Mouse (Mus musculus) neural tube, embryonic 11.5 days (tissue): ENCODE results near the gene Gm20388. TPM values are rescaled to one million over a fixed set of nuclear protein-coding genes. Genes with fewer than 3 reads are reported as not detected.

Experiments
- ATAC-seq: fragments of 200-750 bp; cut with Nextera tagmentation; 2 replicates; pipeline ENCODE4 v1.8.0; 2017; ENCODE audit warnings: moderate number of reproducible peaks, mild to moderate bottlenecking, moderate TSS enrichment, moderate library complexity; ENCODE audit not compliant: insufficient read depth, low FRiP score, low TSS enrichment
- DNase-seq: peaks from one replicate; pipeline ENCODE4 v3.0.0-alpha.2; 2015; ENCODE audit warnings: low spot score
- H3K27ac ChIP-seq: fragments of 300-500 bp; sonication (generic); 2 replicates; pipeline ENCODE4 v1.5.1; 2014; ENCODE audit warnings: low read depth, mild to moderate bottlenecking, low read length
- H3K27me3 ChIP-seq: fragments of 300-500 bp; sonication (generic); 2 replicates; pipeline ENCODE4 v1.6.1; 2014; ENCODE audit warnings: mild to moderate bottlenecking, low read length, mixed read lengths; ENCODE audit not compliant: control insufficient read depth, insufficient read depth
- H3K36me3 ChIP-seq: fragments of 300-500 bp; sonication (generic); 2 replicates; pipeline ENCODE4 v1.6.1; 2014; ENCODE audit warnings: mild to moderate bottlenecking, low read length, moderate library complexity, mixed read lengths; ENCODE audit not compliant: control insufficient read depth, insufficient read depth
- H3K4me1 ChIP-seq: fragments of 300-500 bp; sonication (generic); 2 replicates; pipeline ENCODE4 v1.6.1; 2014; ENCODE audit warnings: low read length, mixed read lengths; ENCODE audit not compliant: control insufficient read depth, insufficient read depth
- H3K4me2 ChIP-seq: fragments of 300-500 bp; sonication (generic); 2 replicates; pipeline ENCODE4 v1.6.1; 2014; ENCODE audit warnings: low read depth, mild to moderate bottlenecking, moderate library complexity
- H3K4me3 ChIP-seq: fragments of 300-500 bp; sonication (generic); 2 replicates; pipeline ENCODE4 v1.5.1; 2014; ENCODE audit warnings: low read depth, low read length
- H3K9ac ChIP-seq: fragments of 300-500 bp; sonication (generic); 2 replicates; pipeline ENCODE4 v1.6.1; 2014; ENCODE audit warnings: mild to moderate bottlenecking, low read length
- H3K9me3 ChIP-seq: fragments of 300-500 bp; sonication (generic); 2 replicates; pipeline ENCODE4 v1.6.1; 2016; ENCODE audit warnings: low read length; ENCODE audit not compliant: control insufficient read depth
- WGBS: fragments of 180-500 bp; shearing (Covaris S2); extraction: QIAGEN DNeasy Blood & Tissue Kit; methylation state at CpG from one replicate; pipeline ENCODE4 v1.1.7; 2014; 5-methylcytosine and 5-hydroxymethylcytosine counted together
- polyA plus RNA-seq: library from polyadenylated mRNA; unstranded; fragments of >200 nt; fragmentation: Nextera tagmentation; extraction: Ambion mirVana; gene quantifications from 2 replicates; pipeline ENCODE4 v1.2.1, GENCODE M21; 2014

Gm20388 gene
- polyA plus RNA-seq, 1 experiment from 2014 or later, result not detected

- Histone ChIP-seq H3K27me3 (no peaks in the 10 kb centered on the region), H3K4me3 (no peak overlapping the region), H3K27ac (no peak overlapping the region), H3K36me3 (no peaks in the 10 kb centered on the region), H3K4me2 (no peak overlapping the region), H3K9me3 (no peaks in the 10 kb centered on the region), H3K9ac (no peak overlapping the region), H3K4me1 (no peaks in the 10 kb centered on the region)
- DNase-seq (no peak), ATAC-seq (no peak)
- WGBS, result 45% methylated on average over 3 of the region's 3 CpGs
These were observed 856.0 kb downstream of the Gm20388 start for GRCm38 (mm10) chr8:120766622-120767021.

- H3K9ac ChIP-seq, result no peak overlapping the region
- no peak for DNase-seq
- no peak overlapping the region for H3K4me3 ChIP-seq
- no peak overlapping the region for H3K4me2 ChIP-seq
- H3K36me3 ChIP-seq, result no peaks in the 10 kb centered on the region
- H3K27ac ChIP-seq, result no peak overlapping the region
- H3K27me3 ChIP-seq, result no peaks in the 10 kb centered on the region
- H3K4me1 ChIP-seq, result no peaks in the 10 kb centered on the region
- ATAC-seq, result no peak
- WGBS, result 81% methylated on average over 12 of the region's 12 CpGs
- H3K9me3 ChIP-seq, result no peaks in the 10 kb centered on the region
These were observed 858.0 kb downstream of the Gm20388 start for GRCm38 (mm10) chr8:120768454-120769218.

- Histone ChIP-seq H3K4me2 (no peak overlapping the region), H3K36me3 (no peaks in the 10 kb centered on the region), H3K4me3 (no peak overlapping the region), H3K9ac (no peak overlapping the region), H3K4me1 (peaks cover 5% of the 10 kb centered on the region; the same call in 1 of the 2 replicates), H3K27ac (no peak overlapping the region), H3K9me3 (no peaks in the 10 kb centered on the region), H3K27me3 (peaks cover 4% of the 10 kb centered on the region; the same call in 1 of the 2 replicates)
- no peak for ATAC-seq
- WGBS, result 93% methylated on average over 10 of the region's 10 CpGs
- DNase-seq, result no peak
These were observed 866.5 kb downstream of the Gm20388 start for GRCm38 (mm10) chr8:120777184-120777583.

GRCm38 (mm10) chr8:120777732-120778131, 867.1 kb downstream of the Gm20388 start:
- Histone ChIP-seq H3K4me1 (peaks cover 5% of the 10 kb centered on the region; the same call in 1 of the 2 replicates), H3K4me2 (no peak overlapping the region), H3K27ac (no peak overlapping the region), H3K27me3 (peaks cover 4% of the 10 kb centered on the region; the same call in 1 of the 2 replicates), H3K36me3 (no peaks in the 10 kb centered on the region), H3K9me3 (no peaks in the 10 kb centered on the region), H3K9ac (no peak overlapping the region), H3K4me3 (no peak overlapping the region)
- ATAC-seq, result no peak
- no peak for DNase-seq
- WGBS, result 72% methylated on average over 13 of the region's 13 CpGs

GRCm38 (mm10) chr8:120779106-120779505, 868.5 kb downstream of the Gm20388 start:
- Histone ChIP-seq H3K4me3 (no peak overlapping the region), H3K4me1 (peaks cover 5% of the 10 kb centered on the region; the same call in 1 of the 2 replicates), H3K9me3 (no peaks in the 10 kb centered on the region), H3K9ac (no peak overlapping the region), H3K27ac (no peak overlapping the region), H3K27me3 (peaks cover 4% of the 10 kb centered on the region; the same call in 1 of the 2 replicates), H3K4me2 (no peak overlapping the region), H3K36me3 (no peaks in the 10 kb centered on the region)
- 94% methylated on average over 7 of the region's 7 CpGs for WGBS
- DNase-seq, result no peak
- no peak for ATAC-seq

- no peaks in the 10 kb centered on the region for H3K9me3 ChIP-seq
- no peak overlapping the region for H3K9ac ChIP-seq
- no peak overlapping the region for H3K4me2 ChIP-seq
- H3K4me1 ChIP-seq, result no peaks in the 10 kb centered on the region
- no peaks in the 10 kb centered on the region for H3K36me3 ChIP-seq
- no peak overlapping the region for H3K27ac ChIP-seq
- DNase-seq (no peak), ATAC-seq (no peak)
- H3K4me3 ChIP-seq, result no peak overlapping the region
- H3K27me3 ChIP-seq, result no peaks in the 10 kb centered on the region
- WGBS, result 94% methylated on average over 4 of the region's 4 CpGs
These were observed 873.1 kb downstream of the Gm20388 start for GRCm38 (mm10) chr8:120783781-120784180.

GRCm38 (mm10) chr8:120786753-120787152, 876.1 kb downstream of the Gm20388 start:
- H3K4me3 ChIP-seq, result no peak overlapping the region
- no peak for ATAC-seq
- no peaks in the 10 kb centered on the region for H3K9me3 ChIP-seq
- DNase-seq, result no peak
- H3K4me2 ChIP-seq, result no peak overlapping the region
- H3K27me3 ChIP-seq, result no peaks in the 10 kb centered on the region
- H3K27ac ChIP-seq, result no peak overlapping the region
- WGBS, result 85% methylated on average over 4 of the region's 4 CpGs
- H3K9ac ChIP-seq, result no peak overlapping the region
- H3K36me3 ChIP-seq, result no peaks in the 10 kb centered on the region
- no peaks in the 10 kb centered on the region for H3K4me1 ChIP-seq

GRCm38 (mm10) chr8:120787631-120788030, 877.0 kb downstream of the Gm20388 start:
- no peak overlapping the region for H3K4me2 ChIP-seq
- no peaks in the 10 kb centered on the region for H3K36me3 ChIP-seq
- no peak overlapping the region for H3K4me3 ChIP-seq
- WGBS, result 30% methylated on average over 5 of the region's 5 CpGs
- DNase-seq (no peak), ATAC-seq (no peak)
- H3K9ac ChIP-seq, result no peak overlapping the region
- H3K9me3 ChIP-seq, result no peaks in the 10 kb centered on the region
- no peaks in the 10 kb centered on the region for H3K27me3 ChIP-seq
- no peak overlapping the region for H3K27ac ChIP-seq
- no peaks in the 10 kb centered on the region for H3K4me1 ChIP-seq

GRCm38 (mm10) chr8:120792710-120793109, 882.1 kb downstream of the Gm20388 start:
- ATAC-seq, result no peak
- 90% methylated on average over 15 of the region's 15 CpGs for WGBS

More at GRCm38 (mm10) chr8:120792710-120793109, 882.1 kb downstream of the Gm20388 start:
- H3K4me2 ChIP-seq, result no peak overlapping the region
- no peaks in the 10 kb centered on the region for H3K9me3 ChIP-seq
- DNase-seq, result no peak
- H3K4me3 ChIP-seq, result no peak overlapping the region
- H3K36me3 ChIP-seq, result no peaks in the 10 kb centered on the region
- no peak overlapping the region for H3K27ac ChIP-seq
- H3K27me3 ChIP-seq, result no peaks in the 10 kb centered on the region
- no peak overlapping the region for H3K9ac ChIP-seq
- H3K4me1 ChIP-seq, result no peaks in the 10 kb centered on the region
